Mouse (Mus musculus): ENCODE data around the gene Tbxas1. TPM values are rescaled to one million over a fixed set of nuclear protein-coding genes. Genes with fewer than 3 reads are reported as not detected.

Tbxas1 gene
- total RNA-seq, 2 experiments from 2014 or later: 2.3 TPM

GRCm38 (mm10) chr6:39013034-39013832, 138.0 kb downstream of the Tbxas1 start:
- intact Hi-C loops (cut with DNase I): no loop called here
- no peak for DNase-seq (ENCODE audit: low spot score in 2 of 2)

GRCm38 (mm10) chr6:39017942-39018341, 142.7 kb downstream of the Tbxas1 start:
- no peak for DNase-seq (ENCODE audit: low spot score in 2 of 2)
- intact Hi-C loops (cut with DNase I): no loop called here

GRCm38 (mm10) chr6:39018805-39019204, 143.6 kb downstream of the Tbxas1 start:
- no peak for DNase-seq (ENCODE audit: low spot score in 2 of 2)
- intact Hi-C loops (cut with DNase I): no loop called here

- intact Hi-C loops (cut with DNase I): no loop called here
- DNase-seq (ENCODE audit: low spot score in 2 of 2): no peak
Observed at GRCm38 (mm10) chr6:39019219-39019618, 144.0 kb downstream of the Tbxas1 start.

- DNase-seq (ENCODE audit: low spot score in 2 of 2): no peak
Observed at GRCm38 (mm10) chr6:39021909-39022308, 146.7 kb downstream of the Tbxas1 start.

GRCm38 (mm10) chr6:39022461-39023181, 147.4 kb downstream of the Tbxas1 start:
- no peak for DNase-seq (ENCODE audit: low spot score in 2 of 2)
- intact Hi-C loops (cut with DNase I): no loop called here

More at GRCm38 (mm10) chr6:39021909-39022308, 146.7 kb downstream of the Tbxas1 start:
- intact Hi-C loops (cut with DNase I): no loop called here

GRCm38 (mm10) chr6:39024631-39025030, 149.4 kb downstream of the Tbxas1 start:
- intact Hi-C loops (cut with DNase I): no loop called here
- DNase-seq (ENCODE audit: low spot score in 2 of 2): no peak

GRCm38 (mm10) chr6:39025038-39025437, 149.8 kb downstream of the Tbxas1 start:
- intact Hi-C loops (cut with DNase I): no loop called here
- DNase-seq (ENCODE audit: low spot score in 2 of 2): no peak

GRCm38 (mm10) chr6:39030714-39031113, 155.5 kb downstream of the Tbxas1 start:
- intact Hi-C loops (cut with DNase I): no loop called here
- DNase-seq (ENCODE audit: low spot score in 2 of 2): no peak

- intact Hi-C loops (cut with DNase I): no loop called here
- DNase-seq (ENCODE audit: low spot score in 2 of 2): no peak
Observed at GRCm38 (mm10) chr6:39033676-39034075, 158.5 kb downstream of the Tbxas1 start.

- intact Hi-C loops (cut with DNase I): no loop called here
- DNase-seq (ENCODE audit: low spot score in 2 of 2): no peak
Observed at GRCm38 (mm10) chr6:39035039-39035438, 159.8 kb downstream of the Tbxas1 start.

GRCm38 (mm10) chr6:39036204-39036603, 161.0 kb downstream of the Tbxas1 start:
- intact Hi-C loops (cut with DNase I): no loop called here
- no peak for DNase-seq (ENCODE audit: low spot score in 2 of 2)

- DNase-seq (ENCODE audit: low spot score in 2 of 2): peak in 1 of 2 experiments; percentile 23
- intact Hi-C loops (cut with DNase I): no loop called here
Observed at GRCm38 (mm10) chr6:39040451-39040850, 165.2 kb downstream of the Tbxas1 start.

- no peak for DNase-seq (ENCODE audit: low spot score in 2 of 2)
- intact Hi-C loops (cut with DNase I): no loop called here
Observed at GRCm38 (mm10) chr6:39049141-39049540, 173.9 kb downstream of the Tbxas1 start.

GRCm38 (mm10) chr6:39050836-39051235, 175.6 kb downstream of the Tbxas1 start:
- no peak for DNase-seq (ENCODE audit: low spot score in 2 of 2)
- intact Hi-C loops (cut with DNase I): no loop called here

GRCm38 (mm10) chr6:39051799-39052556, 176.8 kb downstream of the Tbxas1 start:
- intact Hi-C loops (cut with DNase I): no loop called here

GRCm38 (mm10) chr6:39052636-39053035, 177.4 kb downstream of the Tbxas1 start:
- no peak for DNase-seq (ENCODE audit: low spot score in 2 of 2)
- intact Hi-C loops (cut with DNase I): no loop called here

More at GRCm38 (mm10) chr6:39051799-39052556, 176.8 kb downstream of the Tbxas1 start:
- DNase-seq (ENCODE audit: low spot score in 2 of 2): no peak

GRCm38 (mm10) chr6:39054206-39054864, 179.1 kb downstream of the Tbxas1 start:
- DNase-seq (ENCODE audit: low spot score in 2 of 2): no peak
- intact Hi-C loops (cut with DNase I): no loop called here

GRCm38 (mm10) chr6:39054878-39055508, 179.8 kb downstream of the Tbxas1 start:
- intact Hi-C loops (cut with DNase I): no loop called here
- no peak for DNase-seq (ENCODE audit: low spot score in 2 of 2)
